Mouse (Mus musculus): Measurements from ENCODE around the gene Hrasls5. TPM values are rescaled to one million over a fixed set of nuclear protein-coding genes. Genes with fewer than 3 reads are reported as not detected.

The Hrasls5 gene
- total RNA-seq (2012; rRNA removed) (not detected in 2 replicates), total RNA-seq (2014; rRNA removed) (not detected in 2 replicates), polyA plus RNA-seq (2012; ENCODE audit: insufficient read length, low read depth) (not detected in 2 replicates)

DNA sequence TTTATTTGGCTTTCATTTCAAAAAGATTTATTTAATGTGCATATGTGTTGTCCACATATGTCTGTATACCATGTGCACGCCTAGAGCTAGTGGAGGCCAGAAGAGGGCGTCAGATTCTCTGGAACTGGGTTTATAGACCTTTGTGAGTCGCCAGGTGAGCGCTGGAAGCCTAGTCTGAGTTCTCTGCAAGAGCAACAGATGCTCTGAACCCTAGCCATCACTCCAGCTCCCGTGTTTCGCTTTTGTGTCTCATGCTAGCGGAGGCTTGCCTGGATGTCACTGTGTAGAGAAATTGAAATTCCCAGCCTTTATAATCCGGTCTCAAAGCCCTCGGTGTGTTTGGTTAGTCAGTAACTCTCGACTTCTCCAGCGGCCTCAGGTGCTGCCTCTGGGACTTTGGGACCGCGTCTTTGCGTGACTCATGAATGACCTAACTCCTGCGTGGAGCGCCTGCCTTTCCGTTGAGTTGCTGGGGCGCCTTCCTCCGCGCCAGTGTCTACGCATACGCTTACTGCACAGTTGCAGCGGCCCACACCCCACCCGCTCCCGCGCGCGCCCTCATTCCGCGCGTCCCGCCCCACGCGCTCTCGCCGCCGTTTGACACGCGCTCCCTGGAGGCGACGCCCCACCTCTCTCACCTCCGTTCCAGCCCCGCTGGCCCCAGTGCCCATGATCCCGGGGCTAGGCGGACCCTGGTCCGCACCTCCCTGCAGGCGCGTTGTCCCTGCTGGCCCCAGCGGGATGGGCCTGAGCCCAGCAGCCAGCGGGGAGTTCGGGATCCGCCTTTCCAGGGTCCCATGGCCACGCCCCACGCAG, at the start of gene Hrasls5:
Gene Hrasls5, plus strand, starts transcription at position 600 of the 816 bp plus-strand sequence.
- no peaks in the 10 kb centered on the region for H3K4me1 ChIP-seq (ENCODE audit: control insufficient read depth in 1 of 2, insufficient read depth in 2 of 2)
- H3K9me3 ChIP-seq (replicated peaks; ENCODE audit: low read length): no peaks in the 10 kb centered on the region
- in situ Hi-C loops (cut with MboI; ENCODE audit: low pct_ligation_motif_present, low pct_unique_long_range_greater_than_20kb, low sequenced_read_pairs) (no loop called here), dilution Hi-C loops (cut with MboI; ENCODE audit: extremely low pct_ligation_motif_present, extremely low pct_unique_long_range_greater_than_20kb, low sequenced_read_pairs) (no loop called here)
- H3K9ac ChIP-seq (ENCODE audit: insufficient read depth, low read depth): no peak within 1 kb of the TSS
- TF ChIP-seq ZNF384 (IDR thresholded peaks at IDR 0.05; ENCODE audit: low read depth, low read length) (no peak), PAX5 (IDR thresholded peaks at IDR 0.05; ENCODE audit: low read length) (no peak), EP300 (IDR thresholded peaks at IDR 0.05; ENCODE audit: low read length) (no peak), IRF4 (IDR thresholded peaks at IDR 0.05; ENCODE audit: low read depth, low read length) (no peak), CHD1 (IDR thresholded peaks at IDR 0.05; ENCODE audit: low read depth, low read length) (no peak), HCFC1 (IDR thresholded peaks at IDR 0.05; ENCODE audit: low read depth, low read length) (no peak), KAT2A (IDR thresholded peaks at IDR 0.05; ENCODE audit: insufficient replicate concordance, low read length) (no peak), SIN3A (IDR thresholded peaks at IDR 0.05; ENCODE audit: low read length) (no peak), NRF1 (IDR thresholded peaks at IDR 0.05; ENCODE audit: low read depth, low read length) (no peak), ZKSCAN1 (IDR thresholded peaks at IDR 0.05; ENCODE audit: borderline replicate concordance, low read depth, low read length) (no peak), ELF1 (IDR thresholded peaks at IDR 0.05; ENCODE audit: low read depth, low read length) (no peak), NELFE (IDR thresholded peaks at IDR 0.05; ENCODE audit: low read depth, low read length) (no peak), USF1 (IDR thresholded peaks at IDR 0.05; ENCODE audit: low read depth, low read length) (no peak), POLR2A (IDR thresholded peaks at IDR 0.05; ENCODE audit: low read depth, low read length) (no peak), SMC3 (IDR thresholded peaks at IDR 0.05; ENCODE audit: low read depth, low read length) (no peak)
- H3K27me3 ChIP-seq (replicated peaks): no peaks in the 10 kb centered on the region
- H3K36me3 ChIP-seq (replicated peaks in 1 of 2; ENCODE audit: control insufficient read depth in 1 of 2, insufficient read depth in 1 of 2, low read length in 1 of 2): no peaks in the 10 kb centered on the region
- no peak within 1 kb of the TSS for H3K4me3 ChIP-seq (replicated peaks in 1 of 3; ENCODE audit: low read depth in 2 of 3, low read length in 2 of 3, poor library complexity in 1 of 3)
- H3K4me2 ChIP-seq (ENCODE audit: insufficient read depth, low read depth, poor library complexity, severe bottlenecking): no peak within 1 kb of the TSS
- no peak for DNase-seq (ENCODE audit: extremely low read depth)
- H3K79me2 ChIP-seq (replicated peaks; ENCODE audit: control insufficient read depth, extremely low read depth, insufficient read depth, poor library complexity, severe bottlenecking): no peaks in the 10 kb centered on the region
- H3K27ac ChIP-seq (ENCODE audit: insufficient read depth, low read depth): no peak within 1 kb of the TSS

DNA sequence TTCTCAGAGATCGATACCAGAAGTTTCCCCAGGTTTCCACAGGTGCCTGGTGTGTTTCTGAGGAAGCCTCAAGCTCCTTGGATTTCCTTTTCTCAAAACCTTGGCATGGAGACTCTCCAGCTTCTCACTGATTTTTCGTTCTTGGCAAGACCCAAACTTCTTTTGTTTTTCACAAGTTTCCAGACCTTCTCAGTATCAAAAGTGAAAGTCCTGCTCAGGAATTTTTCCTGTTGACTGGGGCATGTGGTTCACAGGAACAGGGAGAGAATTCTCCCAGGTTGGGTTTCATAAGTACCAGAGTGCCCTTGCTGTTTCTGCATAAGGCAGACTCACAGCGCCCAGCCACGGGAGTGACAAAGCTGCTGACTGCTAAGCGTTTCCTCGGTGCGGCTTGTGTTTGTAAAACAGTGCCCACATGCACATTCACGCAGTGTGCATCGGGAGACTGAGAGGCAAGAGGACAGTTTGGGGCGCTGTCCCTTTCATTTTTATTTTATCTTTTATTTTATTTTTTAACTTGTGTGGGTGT, 49.7 kb upstream of the Hrasls5 start:
- Histone ChIP-seq H3K4me1 (ENCODE audit: control insufficient read depth in 1 of 2, insufficient read depth in 2 of 2) (peaks cover 3 to 38% of the 10 kb centered on the region in 2 experiments; a peak in 3 of 4 replicates), H3K4me2 (ENCODE audit: insufficient read depth, low read depth, poor library complexity, severe bottlenecking) (no peak overlapping the region), H3K27ac (ENCODE audit: insufficient read depth, low read depth) (no peak overlapping the region), H3K9me3 (replicated peaks; ENCODE audit: low read length) (no peaks in the 10 kb centered on the region), H3K27me3 (replicated peaks) (no peaks in the 10 kb centered on the region), H3K79me2 (replicated peaks; ENCODE audit: control insufficient read depth, extremely low read depth, insufficient read depth, poor library complexity, severe bottlenecking) (no peaks in the 10 kb centered on the region; the same call in 1 of the 2 replicates), H3K4me3 (replicated peaks in 1 of 3; ENCODE audit: low read depth in 2 of 3, low read length in 2 of 3, poor library complexity in 1 of 3) (no peak overlapping the region), H3K9ac (ENCODE audit: insufficient read depth, low read depth) (no peak overlapping the region), H3K36me3 (replicated peaks in 1 of 2; ENCODE audit: control insufficient read depth in 1 of 2, insufficient read depth in 1 of 2, low read length in 1 of 2) (peaks cover 2 to 18% of the 10 kb centered on the region in 2 experiments)
- in situ Hi-C loops (cut with MboI; ENCODE audit: low pct_ligation_motif_present, low pct_unique_long_range_greater_than_20kb, low sequenced_read_pairs): no loop called here
- DNase-seq (ENCODE audit: extremely low read depth): no peak
- no peak for TF ChIP-seq ZKSCAN1 (IDR thresholded peaks at IDR 0.05; ENCODE audit: borderline replicate concordance, low read depth, low read length)
- TF ChIP-seq UBTF (IDR thresholded peaks at IDR 0.05; ENCODE audit: low read depth, low read length): no peak
- TF ChIP-seq SIN3A (IDR thresholded peaks at IDR 0.05; ENCODE audit: low read length): no peak
- TF ChIP-seq CTCF (conservative IDR thresholded peaks at IDR 0.05 in 1 of 2, IDR thresholded peaks at IDR 0.05 in 1 of 2; ENCODE audit: low read depth in 2 of 2, low read length in 2 of 2): no peak
- TF ChIP-seq ELF1 (IDR thresholded peaks at IDR 0.05; ENCODE audit: low read depth, low read length): no peak
- no peak for TF ChIP-seq POLR2A (IDR thresholded peaks at IDR 0.05; ENCODE audit: low read depth, low read length)
- TF ChIP-seq HCFC1 (IDR thresholded peaks at IDR 0.05; ENCODE audit: low read depth, low read length): no peak
- dilution Hi-C loops (cut with MboI; ENCODE audit: extremely low pct_ligation_motif_present, extremely low pct_unique_long_range_greater_than_20kb, low sequenced_read_pairs): no loop called here

Measured in CH12.LX (cell line).